Mouse (Mus musculus) hindbrain, embryonic 11.5 days (tissue): ENCODE results near the gene LTO1. TPM values are rescaled to one million over a fixed set of nuclear protein-coding genes. Genes with fewer than 3 reads are reported as not detected.

Source experiments
- ATAC-seq: fragments of 200-750 bp; cut with Nextera tagmentation; 2 replicates; pipeline ENCODE4 v1.8.0; 2017; ENCODE audit warnings: mild to moderate bottlenecking, moderate TSS enrichment, moderate library complexity; ENCODE audit not compliant: low FRiP score
- DNase-seq: peaks from one replicate; pipeline ENCODE4 v3.0.0-alpha.2; 2015; ENCODE audit warnings: low spot score
- H3K27ac ChIP-seq: fragments of 300-500 bp; sonication (generic); 2 replicates; pipeline ENCODE4 v1.5.1; 2014; ENCODE audit warnings: mild to moderate bottlenecking, low read depth, low read length
- H3K27me3 ChIP-seq: fragments of 300-500 bp; sonication (generic); 2 replicates; pipeline ENCODE4 v1.6.1; 2014; ENCODE audit warnings: mild to moderate bottlenecking, low read length, moderate library complexity, mixed read lengths; ENCODE audit not compliant: control insufficient read depth, insufficient read depth
- H3K36me3 ChIP-seq: fragments of 300-500 bp; sonication (generic); 2 replicates; pipeline ENCODE4 v1.6.1; 2014; ENCODE audit warnings: mild to moderate bottlenecking, low read length, moderate library complexity, mixed read lengths; ENCODE audit not compliant: control insufficient read depth, insufficient read depth
- H3K4me1 ChIP-seq: fragments of 300-500 bp; sonication (generic); replicated peaks from 2 replicates; pipeline ENCODE4 v1.6.1; 2014; ENCODE audit warnings: low read length, mixed read lengths; ENCODE audit not compliant: control insufficient read depth, insufficient read depth
- H3K4me2 ChIP-seq: fragments of 300-500 bp; sonication (generic); replicated peaks from 2 replicates; pipeline ENCODE4 v1.6.1; 2014; ENCODE audit warnings: mild to moderate bottlenecking, low read depth, low read length
- H3K4me3 ChIP-seq: fragments of 300-500 bp; sonication (generic); 2 replicates; pipeline ENCODE4 v1.5.1; 2014; ENCODE audit warnings: low read depth, low read length
- H3K9ac ChIP-seq: fragments of 300-500 bp; sonication (generic); 2 replicates; pipeline ENCODE4 v1.6.1; 2014; ENCODE audit warnings: low read depth, low read length
- H3K9me3 ChIP-seq: fragments of 300-500 bp; sonication (generic); 2 replicates; pipeline ENCODE4 v1.6.1; 2016; ENCODE audit warnings: low read length; ENCODE audit not compliant: control insufficient read depth
- WGBS: fragments of 180-500 bp; shearing (Covaris S2); extraction: QIAGEN DNeasy Blood & Tissue Kit; methylation state at CpG from one replicate; pipeline ENCODE4 v1.1.7; 2014; 5-methylcytosine and 5-hydroxymethylcytosine counted together
- polyA plus RNA-seq: library from polyadenylated mRNA; unstranded; fragments of >200 nt; fragmentation: Nextera tagmentation; extraction: Ambion mirVana; gene quantifications from 2 replicates; pipeline ENCODE4 v1.2.1, GENCODE M21; 2014

LTO1 gene
- polyA plus RNA-seq, result 27.3 and 28.9 TPM in 2 replicates

DNA sequence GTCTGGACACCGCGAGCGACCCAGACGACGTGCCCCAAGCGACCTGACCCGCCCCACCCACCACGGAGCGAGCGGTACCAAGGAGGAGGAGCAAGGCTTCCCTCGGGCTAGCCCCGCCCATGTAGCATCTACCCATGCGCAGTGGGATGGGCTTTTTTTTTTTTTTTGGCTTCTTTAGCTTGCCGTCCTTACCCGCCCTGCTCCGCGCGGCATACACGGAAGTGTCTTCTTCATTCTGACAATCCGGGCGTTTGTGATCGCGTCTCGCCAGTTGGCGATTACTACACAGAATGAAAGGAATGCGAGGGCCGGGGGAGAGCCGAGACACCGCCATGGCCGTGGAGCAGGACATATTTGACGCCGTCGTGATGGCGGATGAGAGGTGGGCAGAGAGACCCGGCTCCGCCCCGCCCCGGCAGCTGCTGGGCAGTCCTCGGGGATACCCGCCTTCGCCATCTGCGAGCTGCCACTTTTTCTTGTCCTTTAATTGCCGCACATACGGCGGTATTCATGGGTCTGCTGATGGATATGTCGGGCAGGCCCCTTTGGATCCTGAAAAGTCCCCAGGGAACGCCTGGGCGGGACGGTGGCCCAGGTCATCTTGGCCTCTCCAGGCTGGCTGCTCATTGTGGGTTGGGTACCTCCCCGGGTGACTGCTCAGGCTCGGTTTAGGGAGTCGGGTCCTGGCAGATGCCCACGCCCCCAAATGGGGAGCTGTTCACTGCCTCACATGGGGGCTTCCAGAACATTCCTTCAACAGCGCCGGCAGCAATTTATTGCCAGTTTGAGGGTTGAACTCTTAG, at the start of gene LTO1:
LTO1 (plus strand) TSS at position 153 of the 803 bp plus-strand sequence.
- Histone ChIP-seq H3K27me3 (no peaks in the 10 kb centered on the region), H3K4me2 (peak within 1 kb of the TSS; percentile 68), H3K27ac (peak within 1 kb of the TSS; percentile 83), H3K9ac (peak within 1 kb of the TSS; percentile 68), H3K36me3 (no peaks in the 10 kb centered on the region), H3K4me1 (peaks cover 6% of the 10 kb centered on the region), H3K4me3 (peak within 1 kb of the TSS; percentile 84), H3K9me3 (no peaks in the 10 kb centered on the region)
- ATAC-seq, result peak; percentile 92
- WGBS, result under 1% methylated on average over 55 of the region's 55 CpGs
- DNase-seq, result peak; percentile 93

DNA sequence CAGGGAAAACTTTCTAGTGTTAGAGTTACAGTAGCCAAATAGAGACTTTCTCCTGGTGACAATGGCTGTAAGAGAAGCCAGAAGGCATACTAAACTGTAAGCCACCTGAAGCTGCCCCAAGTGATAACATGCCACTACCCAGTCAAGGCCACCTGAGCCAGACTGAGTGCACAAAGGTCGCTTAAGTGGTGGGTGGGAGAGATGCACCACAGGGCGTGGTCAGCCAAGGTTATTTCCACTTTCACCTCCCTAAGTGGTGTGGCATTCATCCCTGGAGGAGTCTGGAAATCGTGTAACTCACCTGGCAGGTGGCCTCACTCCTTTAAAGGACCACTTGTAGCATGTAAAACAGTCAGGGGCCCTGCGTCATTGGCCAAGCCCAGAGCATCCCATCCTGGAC, 47.7 kb upstream of the LTO1 start:
- peaks cover 34% of the 10 kb centered on the region for H3K27me3 ChIP-seq
- 71% methylated on average over 4 of the region's 4 CpGs for WGBS
- ATAC-seq, result no peak

GRCm38 (mm10) chr7:144867602-144868001, 47.3 kb upstream of the LTO1 start:
- Histone ChIP-seq H3K9me3 (no peaks in the 10 kb centered on the region), H3K36me3 (no peaks in the 10 kb centered on the region), H3K27me3 (peaks cover 30% of the 10 kb centered on the region), H3K4me2 (no peak overlapping the region), H3K4me1 (no peaks in the 10 kb centered on the region), H3K4me3 (no peak overlapping the region), H3K27ac (no peak overlapping the region), H3K9ac (no peak overlapping the region)
- ATAC-seq, result no peak
- WGBS, result 78% methylated on average over 8 of the region's 8 CpGs
- no peak for DNase-seq

More for the DNA sequence above, 47.7 kb upstream of the LTO1 start:
- H3K4me2 ChIP-seq, result no peak overlapping the region
- H3K4me3 ChIP-seq, result no peak overlapping the region
- no peak overlapping the region for H3K9ac ChIP-seq
- no peaks in the 10 kb centered on the region for H3K36me3 ChIP-seq
- no peak overlapping the region for H3K27ac ChIP-seq
- H3K9me3 ChIP-seq, result no peaks in the 10 kb centered on the region
- 0 out of 2 replicates have a peak, but pooled peaks cover under 1% of the 10 kb centered on the region for H3K4me1 ChIP-seq
- no peak for DNase-seq

DNA sequence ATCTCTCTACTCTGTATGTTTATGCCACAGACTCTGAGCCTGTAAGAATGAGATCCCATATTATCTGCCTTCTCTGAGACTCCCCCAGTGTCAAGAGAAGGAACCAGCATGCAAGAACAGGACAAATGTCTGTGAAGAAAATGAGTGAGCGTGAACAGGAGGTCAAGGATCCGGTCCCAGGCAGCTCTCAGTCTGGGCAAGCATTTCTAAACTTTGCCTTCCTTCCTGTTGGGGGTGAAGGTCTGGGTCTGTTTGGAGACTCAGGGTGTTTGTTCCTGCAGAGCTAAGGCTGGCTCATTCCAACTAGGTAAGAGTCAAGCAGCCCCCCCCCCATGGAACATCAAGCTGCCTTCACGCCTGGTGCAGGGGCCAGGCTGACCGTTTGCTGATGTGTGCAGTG, 42.5 kb upstream of the LTO1 start:
- Histone ChIP-seq H3K27me3 (no peaks in the 10 kb centered on the region), H3K27ac (no peak overlapping the region), H3K4me3 (no peak overlapping the region), H3K4me1 (no peaks in the 10 kb centered on the region), H3K9me3 (no peaks in the 10 kb centered on the region), H3K9ac (no peak overlapping the region), H3K36me3 (no peaks in the 10 kb centered on the region), H3K4me2 (no peak overlapping the region)
- ATAC-seq, result no peak
- no peak for DNase-seq
- WGBS, result 60% methylated on average over 4 of the region's 4 CpGs

DNA sequence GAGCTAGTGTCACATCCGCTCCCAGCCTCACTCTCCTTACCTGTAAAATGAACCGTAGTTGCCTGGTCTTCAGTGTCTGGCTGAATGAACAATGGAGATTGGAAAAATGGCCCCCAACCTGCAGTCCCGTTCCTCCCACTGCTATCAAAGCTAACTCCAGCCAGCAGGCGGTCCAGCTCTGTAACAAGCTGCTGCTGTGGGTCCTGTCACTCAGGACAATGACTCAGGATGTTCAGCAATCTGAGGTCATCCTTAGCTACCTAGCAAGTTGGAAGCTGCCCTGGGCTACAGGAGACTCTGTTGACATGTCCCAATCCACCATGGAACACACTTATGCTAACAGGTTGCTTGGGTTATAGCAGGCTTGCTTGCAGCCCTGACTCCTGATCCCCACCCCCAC, 41.7 kb upstream of the LTO1 start:
- H3K36me3 ChIP-seq, result no peaks in the 10 kb centered on the region
- no peaks in the 10 kb centered on the region for H3K27me3 ChIP-seq
- no peak overlapping the region for H3K27ac ChIP-seq
- WGBS, result 68% methylated on average over 4 of the region's 4 CpGs
- DNase-seq, result no peak
- no peak for ATAC-seq
- H3K9me3 ChIP-seq, result no peaks in the 10 kb centered on the region
- no peak overlapping the region for H3K4me3 ChIP-seq
- no peak overlapping the region for H3K9ac ChIP-seq
- H3K4me1 ChIP-seq, result no peaks in the 10 kb centered on the region
- no peak overlapping the region for H3K4me2 ChIP-seq

GRCm38 (mm10) chr7:144874226-144874625, 40.7 kb upstream of the LTO1 start:
- no peak overlapping the region for H3K4me2 ChIP-seq
- 77% methylated on average over 4 of the region's 4 CpGs for WGBS
- H3K27ac ChIP-seq, result no peak overlapping the region
- no peaks in the 10 kb centered on the region for H3K27me3 ChIP-seq
- H3K4me1 ChIP-seq, result no peaks in the 10 kb centered on the region
- no peaks in the 10 kb centered on the region for H3K9me3 ChIP-seq
- DNase-seq (no peak), ATAC-seq (no peak)
- no peak overlapping the region for H3K9ac ChIP-seq
- H3K4me3 ChIP-seq, result no peak overlapping the region
- H3K36me3 ChIP-seq, result no peaks in the 10 kb centered on the region

DNA sequence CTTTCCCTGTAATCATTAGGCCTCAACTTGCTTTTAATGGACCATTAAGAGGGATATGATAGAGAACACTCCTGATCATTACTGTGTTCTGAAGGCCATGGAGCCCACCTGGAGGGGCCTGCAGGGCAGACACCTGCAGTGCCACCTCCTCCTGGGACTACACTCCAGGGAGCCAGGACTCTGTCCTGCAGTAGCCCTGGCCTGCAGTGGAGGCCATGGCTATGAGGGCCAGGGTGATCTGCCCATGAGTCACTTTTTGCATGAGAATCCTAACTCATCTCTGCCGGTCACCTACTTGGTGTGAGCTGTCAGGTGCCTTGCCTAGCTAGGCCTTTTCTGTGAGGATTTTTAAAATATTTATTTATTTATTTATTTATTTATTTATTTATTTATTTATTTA, 36.5 kb upstream of the LTO1 start:
- H3K4me2 ChIP-seq, result no peak overlapping the region
- ATAC-seq, result no peak
- WGBS, result 88% methylated on average over 1 of the region's 1 CpGs
- no peaks in the 10 kb centered on the region for H3K4me1 ChIP-seq
- no peaks in the 10 kb centered on the region for H3K9me3 ChIP-seq
- no peak overlapping the region for H3K9ac ChIP-seq
- H3K36me3 ChIP-seq, result no peaks in the 10 kb centered on the region
- DNase-seq, result no peak
- no peaks in the 10 kb centered on the region for H3K27me3 ChIP-seq
- H3K27ac ChIP-seq, result no peak overlapping the region
- no peak overlapping the region for H3K4me3 ChIP-seq

DNA sequence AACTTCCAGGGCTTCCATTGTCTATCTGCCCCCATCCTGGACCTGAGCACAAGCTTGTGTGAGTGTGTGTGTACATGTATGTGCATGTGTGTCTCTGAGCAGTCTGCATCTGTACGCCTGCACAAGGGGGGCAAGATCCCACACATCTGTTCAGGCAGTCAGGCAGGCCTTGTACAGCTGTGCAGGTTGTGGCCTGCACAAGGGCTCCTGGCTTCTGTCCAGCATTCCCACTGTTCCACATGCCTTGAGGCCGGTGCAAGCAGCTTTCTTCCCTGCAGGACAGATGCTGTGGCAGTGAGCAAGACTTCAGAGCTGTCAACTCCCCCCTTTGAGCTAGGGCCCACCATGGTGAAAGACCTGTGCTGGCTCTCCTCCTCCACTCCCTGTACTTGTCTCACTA, 31.8 kb upstream of the LTO1 start:
- Histone ChIP-seq H3K27me3 (no peaks in the 10 kb centered on the region), H3K27ac (no peak overlapping the region), H3K9me3 (no peaks in the 10 kb centered on the region), H3K36me3 (no peaks in the 10 kb centered on the region), H3K4me1 (no peaks in the 10 kb centered on the region), H3K4me3 (no peak overlapping the region), H3K9ac (no peak overlapping the region), H3K4me2 (no peak overlapping the region)
- ATAC-seq, result no peak
- 57% methylated on average over 2 of the region's 2 CpGs for WGBS
- no peak for DNase-seq

GRCm38 (mm10) chr7:144887672-144888071, 27.2 kb upstream of the LTO1 start:
- H3K9me3 ChIP-seq, result no peaks in the 10 kb centered on the region
- no peak for DNase-seq
- H3K27ac ChIP-seq, result no peak overlapping the region
- WGBS, result 86% methylated on average over 2 of the region's 2 CpGs
- H3K4me1 ChIP-seq, result no peaks in the 10 kb centered on the region; the same call in 1 of the 2 replicates
- no peak overlapping the region for H3K4me3 ChIP-seq
- no peak overlapping the region for H3K9ac ChIP-seq
- H3K36me3 ChIP-seq, result no peaks in the 10 kb centered on the region
- no peak for ATAC-seq
- H3K4me2 ChIP-seq, result no peak overlapping the region
- H3K27me3 ChIP-seq, result no peaks in the 10 kb centered on the region
